Mouse (Mus musculus) megakaryocyte, adult 5-6 weeks (primary cell): ENCODE measurements around the gene Myo5a. TPM values are rescaled to one million over a fixed set of nuclear protein-coding genes. Genes with fewer than 3 reads are reported as not detected.

Experiments
- total RNA-seq, 2 experiments: library from RNA; stranded (forward) in 1 of 2; stranded (reverse) in 1 of 2; fragments of 153-499, 151-499 nt in 1 of 2; fragments of 221-1000, 200-1000 nt in 1 of 2; gene quantifications; 2 replicates each; pipeline versions ENCODE4 v1.2.3 to v1.2.4; 2015 to 2017

The Myo5a gene
- total RNA-seq, 2 experiments from 2014 or later, result 119 to 168 TPM

Other genes starting within 250 kb of the Myo5a start
- not detected in 2 replicates for gene Onecut1, start 209.1 kb upstream of the Myo5a start, total RNA-seq (2015)
- not detected in 2 replicates for gene Onecut1, start 209.1 kb upstream of the Myo5a start, total RNA-seq (2017)
- gene Fam214a, start 118.1 kb upstream of the Myo5a start, total RNA-seq (2015), result 11.8 and 14.1 TPM in 2 replicates
- gene Fam214a, start 118.1 kb upstream of the Myo5a start, total RNA-seq (2017), result 9.3 and 10.5 TPM in 2 replicates
- 134 and 149 TPM in 2 replicates for gene Arpp19, start 33.4 kb upstream of the Myo5a start, total RNA-seq (2015)
- 114 and 153 TPM in 2 replicates for gene Arpp19, start 33.4 kb upstream of the Myo5a start, total RNA-seq (2017)
- not detected in 2 replicates for gene Myo5c, start 161.0 kb downstream of the Myo5a start, total RNA-seq (2015)
- gene Myo5c, start 161.0 kb downstream of the Myo5a start, total RNA-seq (2017), result not detected in 2 replicates
- 0.51 TPM in 1 of 2 replicates, not detected in the other for gene Gnb5, start 235.3 kb downstream of the Myo5a start, total RNA-seq (2015)
- gene Gnb5, start 235.3 kb downstream of the Myo5a start, total RNA-seq (2017), result 0.29 TPM in 1 of 2 replicates, not detected in the other